Mouse (Mus musculus) CH12.LX (cell line): ENCODE data around the gene Grik5.

ENCODE experiments used
- CHD1 ChIP-seq: IDR thresholded peaks from 2 replicates; pipeline ENCODE4 v1.6.1; 2012; ENCODE audit warnings: low read depth, low read length, improper control_type of control experiment, inconsistent platforms
- CTCF ChIP-seq, 2 experiments: IDR thresholded peaks in 1 of 2; conservative IDR thresholded peaks in 1 of 2; 2 replicates each; pipeline ENCODE4 v1.5.1; 2011 to 2012; ENCODE audit warnings: low read depth in 2 of 2, low read length in 2 of 2, improper control_type of control experiment in 1 of 2, inconsistent platforms in 1 of 2, mild to moderate bottlenecking in 1 of 2, moderate library complexity in 1 of 2
- EP300 ChIP-seq: IDR thresholded peaks from 2 replicates; pipeline ENCODE4 v1.6.1; 2011; ENCODE audit warnings: low read length, improper control_type of control experiment
- MAFK ChIP-seq: IDR thresholded peaks from 2 replicates; pipeline ENCODE4 v1.6.1; 2011; ENCODE audit warnings: low read length, improper control_type of control experiment; ENCODE audit not compliant: insufficient replicate concordance
- MAX ChIP-seq: IDR thresholded peaks from 2 replicates; pipeline ENCODE4 v1.6.1; 2011; ENCODE audit warnings: low read length, improper control_type of control experiment
- MEF2A ChIP-seq: IDR thresholded peaks from 2 replicates; pipeline ENCODE4 v1.6.1; 2014; ENCODE audit warnings: low read depth, mild to moderate bottlenecking, inconsistent platforms, low read length, improper control_type of control experiment, borderline replicate concordance
- MXI1 ChIP-seq: IDR thresholded peaks from 2 replicates; pipeline ENCODE4 v1.6.1; 2011; ENCODE audit warnings: mild to moderate bottlenecking, low read depth, low read length, improper control_type of control experiment
- POLR2A ChIP-seq: IDR thresholded peaks from 2 replicates; pipeline ENCODE4 v1.6.1; 2011; ENCODE audit warnings: low read depth, mild to moderate bottlenecking, improper control_type of control experiment, low read length
- POLR2AphosphoS2 ChIP-seq: IDR thresholded peaks from 2 replicates; pipeline ENCODE4 v1.6.1; 2011; ENCODE audit warnings: low read depth, low read length, improper control_type of control experiment
- SIN3A ChIP-seq: IDR thresholded peaks from 2 replicates; pipeline ENCODE4 v1.6.1; 2012; ENCODE audit warnings: low read length, improper control_type of control experiment, inconsistent platforms
- TBP ChIP-seq: conservative IDR thresholded peaks from 2 replicates; pipeline ENCODE4 v1.6.1; 2011; ENCODE audit warnings: low read depth, low read length, improper control_type of control experiment
- TCF12 ChIP-seq: IDR thresholded peaks from 2 replicates; pipeline ENCODE4 v1.6.1; 2014; ENCODE audit warnings: low read depth, mild to moderate bottlenecking, inconsistent platforms, low read length, improper control_type of control experiment
- UBTF ChIP-seq: IDR thresholded peaks from 2 replicates; pipeline ENCODE4 v1.6.1; 2012; ENCODE audit warnings: low read depth, mild to moderate bottlenecking, inconsistent platforms, low read length, improper control_type of control experiment, moderate library complexity
- USF1 ChIP-seq: IDR thresholded peaks from 2 replicates; pipeline ENCODE4 v1.6.1; 2014; ENCODE audit warnings: low read depth, mild to moderate bottlenecking, inconsistent platforms, low read length, improper control_type of control experiment

- no peak for TF ChIP-seq SIN3A
- no peak for TF ChIP-seq CTCF (conservative IDR thresholded peaks at IDR 0.05 in 1 of 2, IDR thresholded peaks at IDR 0.05 in 1 of 2; ENCODE audit: low read depth in 2 of 2, low read length in 2 of 2)
- TF ChIP-seq MAX, result no peak
- no peak for TF ChIP-seq MXI1
- TF ChIP-seq MEF2A, result no peak
- TF ChIP-seq USF1, result no peak
- TF ChIP-seq POLR2A, result no peak
- TF ChIP-seq EP300, result no peak
- no peak for TF ChIP-seq POLR2AphosphoS2
- TF ChIP-seq CHD1, result no peak
- TF ChIP-seq TCF12, result no peak
- TF ChIP-seq UBTF, result no peak
- no peak for TF ChIP-seq TBP
- no peak for TF ChIP-seq MAFK
Measured at GRCm38 (mm10) chr7:25008635-25009034, 63.5 kb downstream of the Grik5 start.
